Mouse (Mus musculus) CD4-positive, CD25-positive, alpha-beta regulatory T cell, adult 4 months (primary cell): ENCODE measurements around the gene Ceacam11. TPM values are rescaled to one million over a fixed set of nuclear protein-coding genes. Genes with fewer than 3 reads are reported as not detected.
"Not testable (repeated sequence)": the region's sequence is repeated elsewhere in the genome, so short reads cannot be mapped to it uniquely, and the experiment has no call there.

Experiments
- ATAC-seq: one replicate; pipeline ENCODE4 v1.8.0; 2017
- polyA plus RNA-seq, 2 experiments: library from polyadenylated mRNA; unstranded; fragments of 100-300 nt; shearing (Covaris generic); gene quantifications; one replicate each; pipeline ENCODE4 v1.2.1; 2017

The Ceacam11 gene
- polyA plus RNA-seq: not detected

GRCm38 (mm10) chr7:17971824-17972223 is at the start of gene Ceacam11:
Ceacam11 (plus strand) TSS chr7:17972124.
- no peak for ATAC-seq

GRCm38 (mm10) chr7:18001131-18001530 is 29.2 kb downstream of the Ceacam11 start:
- not testable (repeated sequence) for ATAC-seq

GRCm38 (mm10) chr7:18009589-18009988 is 37.7 kb downstream of the Ceacam11 start, which contains the start of gene Ceacam13:
Ceacam13 (plus strand) TSS chr7:18009889.
- no peak for ATAC-seq

Other genes starting within 250 kb of the Ceacam11 start
- not detected for gene Ceacam14, start 159.5 kb upstream of the Ceacam11 start, polyA plus RNA-seq
- gene Gm5155, start 100.4 kb upstream of the Ceacam11 start, polyA plus RNA-seq: not detected
- gene Ceacam13, start 37.8 kb downstream of the Ceacam11 start, polyA plus RNA-seq: not detected
- gene Ceacam12, start 93.8 kb downstream of the Ceacam11 start, polyA plus RNA-seq: not detected
- not detected for gene Igfl3, start 204.4 kb downstream of the Ceacam11 start, polyA plus RNA-seq